Mouse (Mus musculus): ENCODE data around the gene Zbtb7a.

DNA sequence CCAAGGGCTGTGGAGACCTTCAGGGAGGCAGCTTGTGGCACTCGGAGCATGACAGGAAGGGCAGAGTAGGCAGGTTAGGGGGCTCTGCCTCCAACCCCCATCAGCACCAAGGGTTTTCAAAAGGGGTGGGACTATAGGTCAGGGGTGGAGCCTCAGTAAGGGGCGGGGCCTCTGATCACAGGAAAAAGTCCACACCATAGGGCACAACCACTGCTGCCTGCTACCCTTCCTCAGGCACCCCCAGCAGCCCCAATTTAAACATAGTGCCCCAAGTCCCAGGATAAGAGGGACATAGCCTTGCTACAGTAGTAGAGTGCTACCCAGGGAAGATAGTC is 27.3 kb downstream of the Zbtb7a start:
- TF ChIP-seq CTCF (IDR thresholded peaks at IDR 0.05; ENCODE audit: low read depth) (no peak), EP300 (IDR thresholded peaks at IDR 0.05; ENCODE audit: low read depth) (no peak)

Measured in heart, postnatal 0 days (tissue).